Mouse (Mus musculus): ENCODE measurements around the gene Huwe1. TPM values are rescaled to one million over a fixed set of nuclear protein-coding genes. Genes with fewer than 3 reads are reported as not detected.

Gene Huwe1
- polyA plus RNA-seq, 1 experiment, result 102 TPM

DNA sequence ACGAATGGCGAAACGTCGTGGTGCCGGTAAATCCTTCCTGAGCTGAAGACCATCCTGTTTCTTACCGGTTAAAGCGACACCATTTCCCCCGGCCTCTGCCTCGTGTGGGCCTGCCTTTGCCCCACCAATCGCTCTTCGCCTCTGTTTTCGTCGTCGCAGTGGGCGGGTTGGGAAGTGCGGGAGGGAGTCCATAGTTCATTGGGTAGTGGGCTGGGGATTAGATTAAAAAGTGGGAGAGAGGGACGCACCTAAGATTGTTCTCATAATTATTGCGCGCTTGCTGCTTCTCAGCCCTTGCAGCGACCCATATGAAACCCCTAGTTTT, 3.1 kb downstream of the Huwe1 start:
- Histone ChIP-seq H3K27me3 (ENCODE audit: control insufficient read depth, insufficient read depth, low read length) (no peaks in the 10 kb centered on the region), H3K4me1 (ENCODE audit: control insufficient read depth, insufficient read depth, low read length) (no peaks in the 10 kb centered on the region), H3K27ac (ENCODE audit: insufficient read depth, low read length) (0 out of 2 replicates have a peak overlapping the region, but pooled peaks have one; percentile 63), H3K4me3 (replicated peaks; ENCODE audit: insufficient read depth, low read depth, low read length) (peak overlapping the region; percentile 96)
- TF ChIP-seq CTCF (IDR thresholded peaks at IDR 0.05; ENCODE audit: borderline replicate concordance, insufficient read depth, low read depth, low read length), result no peak
- no peak for TF ChIP-seq POLR2A (IDR thresholded peaks at IDR 0.05; ENCODE audit: borderline replicate concordance, insufficient read depth, low read length)
- 13% methylated on average over 20 of the region's 20 CpGs for WGBS
- DNase-seq, result peak in 1 of 2 experiments; percentile 49

DNA sequence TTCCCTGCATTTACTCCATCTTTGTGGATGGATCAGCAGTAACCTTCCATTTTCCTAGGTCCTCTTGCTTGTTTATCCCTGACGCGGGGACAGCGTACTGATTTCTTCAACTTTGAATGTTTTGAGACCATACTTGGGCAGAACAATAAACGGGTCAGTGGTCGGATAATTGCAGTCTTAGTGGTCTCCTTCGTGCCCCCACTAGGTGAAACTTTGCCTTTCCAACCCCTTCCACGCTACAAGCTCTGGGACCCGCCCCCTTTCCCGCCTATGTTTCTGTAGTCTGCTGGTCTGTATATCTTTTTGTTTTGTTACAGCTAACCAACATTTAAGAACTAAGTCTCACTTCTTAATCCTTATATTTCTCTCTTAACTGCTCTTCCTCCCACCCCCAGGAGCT, 3.8 kb downstream of the Huwe1 start:
- Histone ChIP-seq H3K27me3 (ENCODE audit: control insufficient read depth, insufficient read depth, low read length) (no peaks in the 10 kb centered on the region), H3K4me1 (ENCODE audit: control insufficient read depth, insufficient read depth, low read length) (no peaks in the 10 kb centered on the region), H3K4me3 (replicated peaks; ENCODE audit: insufficient read depth, low read depth, low read length) (peak overlapping the region; percentile 96), H3K27ac (ENCODE audit: insufficient read depth, low read length) (no peak overlapping the region)
- no peak for TF ChIP-seq CTCF (IDR thresholded peaks at IDR 0.05; ENCODE audit: borderline replicate concordance, insufficient read depth, low read depth, low read length)
- TF ChIP-seq POLR2A (IDR thresholded peaks at IDR 0.05; ENCODE audit: borderline replicate concordance, insufficient read depth, low read length), result no peak
- no peak for DNase-seq
- 4% methylated on average over 9 of the region's 9 CpGs for WGBS

DNA sequence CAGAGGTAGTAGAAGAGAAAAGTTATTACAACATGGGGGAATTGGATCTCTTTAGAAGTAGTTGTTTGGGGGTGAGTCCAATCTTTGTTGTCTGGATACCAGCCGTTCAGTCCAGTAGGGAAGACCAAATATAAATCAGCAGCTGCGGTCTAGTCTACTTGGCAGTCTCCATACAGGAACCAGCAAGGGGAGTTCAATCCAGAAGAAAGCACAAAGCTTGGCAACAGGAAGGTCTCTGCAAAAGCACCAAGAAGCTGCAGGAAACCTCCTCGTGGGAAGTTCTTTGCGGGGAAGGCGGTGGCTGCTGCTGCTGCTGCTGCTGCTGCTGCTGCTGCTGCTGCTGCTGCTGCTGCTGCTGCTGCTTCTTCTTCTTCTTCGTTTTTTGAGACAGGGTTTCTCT, 10.9 kb downstream of the Huwe1 start:
- H3K4me1 ChIP-seq (ENCODE audit: control insufficient read depth, insufficient read depth, low read length), result no peaks in the 10 kb centered on the region
- TF ChIP-seq CTCF (IDR thresholded peaks at IDR 0.05; ENCODE audit: borderline replicate concordance, insufficient read depth, low read depth, low read length), result no peak
- no peaks in the 10 kb centered on the region for H3K27me3 ChIP-seq (ENCODE audit: control insufficient read depth, insufficient read depth, low read length)
- H3K27ac ChIP-seq (ENCODE audit: insufficient read depth, low read length), result no peak overlapping the region
- no peak for DNase-seq
- H3K4me3 ChIP-seq (replicated peaks; ENCODE audit: insufficient read depth, low read depth, low read length), result no peak overlapping the region
- WGBS, result 14% methylated on average over 6 of the region's 6 CpGs

DNA sequence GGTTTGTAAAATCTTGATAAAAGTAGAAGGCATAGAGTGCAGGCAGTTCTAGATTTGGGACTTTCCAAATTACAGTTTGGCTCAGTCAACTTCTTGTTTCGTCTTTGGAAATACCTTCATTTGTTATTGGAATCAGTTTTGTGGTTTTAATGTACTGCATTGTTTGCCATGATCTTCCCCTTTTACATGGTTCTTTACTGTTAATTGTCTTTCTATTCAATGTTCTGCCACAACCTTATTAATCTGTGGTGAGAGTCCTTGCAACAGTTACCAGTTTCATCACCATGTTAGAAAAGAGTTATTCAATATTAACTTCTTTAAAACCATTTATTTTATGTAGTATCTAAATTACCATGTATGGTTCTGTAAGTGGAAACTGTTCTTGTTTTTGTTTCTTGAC, 13.0 kb downstream of the Huwe1 start:
- no peak for TF ChIP-seq CTCF (IDR thresholded peaks at IDR 0.05; ENCODE audit: borderline replicate concordance, insufficient read depth, low read depth, low read length)
- no peak for TF ChIP-seq POLR2A (IDR thresholded peaks at IDR 0.05; ENCODE audit: borderline replicate concordance, insufficient read depth, low read length)
- H3K4me3 ChIP-seq (replicated peaks; ENCODE audit: insufficient read depth, low read depth, low read length), result no peak overlapping the region
- no peak for DNase-seq
- H3K27me3 ChIP-seq (ENCODE audit: control insufficient read depth, insufficient read depth, low read length), result no peaks in the 10 kb centered on the region
- WGBS, result 81% methylated on average over 1 of the region's 1 CpGs
- no peak overlapping the region for H3K27ac ChIP-seq (ENCODE audit: insufficient read depth, low read length)
- H3K4me1 ChIP-seq (ENCODE audit: control insufficient read depth, insufficient read depth, low read length), result no peaks in the 10 kb centered on the region

DNA sequence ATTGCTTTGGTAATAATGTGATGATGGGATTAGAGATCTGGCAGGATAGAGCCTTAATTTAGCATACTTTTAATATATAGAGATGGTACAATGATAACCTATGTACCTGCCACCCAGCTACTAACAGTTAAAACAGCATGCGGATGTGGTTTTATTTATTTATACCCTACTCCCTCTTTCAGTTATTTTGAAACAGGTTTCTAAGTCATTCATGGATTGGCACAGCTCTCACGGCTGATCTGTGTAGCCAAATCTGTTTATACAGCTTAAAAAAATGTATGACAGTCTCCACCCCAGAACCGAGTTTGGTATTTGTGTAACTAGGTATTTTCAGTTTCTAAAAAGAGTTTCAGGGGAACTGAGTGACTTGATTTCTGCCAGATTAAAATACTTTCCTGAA, 17.1 kb downstream of the Huwe1 start:
- H3K4me3 ChIP-seq (replicated peaks; ENCODE audit: insufficient read depth, low read depth, low read length), result no peak overlapping the region
- 39% methylated on average over 3 of the region's 3 CpGs for WGBS
- no peaks in the 10 kb centered on the region for H3K27me3 ChIP-seq (ENCODE audit: control insufficient read depth, insufficient read depth, low read length)
- TF ChIP-seq POLR2A (IDR thresholded peaks at IDR 0.05; ENCODE audit: borderline replicate concordance, insufficient read depth, low read length), result no peak
- TF ChIP-seq CTCF (IDR thresholded peaks at IDR 0.05; ENCODE audit: borderline replicate concordance, insufficient read depth, low read depth, low read length), result no peak
- DNase-seq, result no peak
- H3K27ac ChIP-seq (ENCODE audit: insufficient read depth, low read length), result no peak overlapping the region
- H3K4me1 ChIP-seq (ENCODE audit: control insufficient read depth, insufficient read depth, low read length), result no peaks in the 10 kb centered on the region; the same call in 1 of the 2 replicates

DNA sequence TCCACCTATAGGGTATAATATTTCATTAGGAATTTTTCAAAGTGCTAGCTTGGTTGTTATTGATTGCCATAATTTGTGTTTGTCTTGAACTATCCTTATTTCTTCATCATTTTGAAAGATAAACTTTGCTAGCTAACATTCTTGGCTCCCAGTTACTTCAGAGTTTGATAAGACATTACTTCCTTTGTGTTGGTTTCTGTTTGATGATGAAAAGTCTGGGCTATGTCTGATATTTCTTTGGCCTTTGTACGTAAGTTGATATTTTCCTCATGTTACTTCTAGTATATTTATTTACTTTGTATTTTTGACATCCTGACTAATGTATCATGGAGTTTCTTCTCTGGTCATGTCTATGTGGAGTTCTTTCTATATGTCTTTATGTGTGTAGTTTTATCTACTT, 28.4 kb downstream of the Huwe1 start:
- H3K27ac ChIP-seq (ENCODE audit: insufficient read depth, low read length), result no peak overlapping the region
- WGBS, result 93% methylated on average over 1 of the region's 1 CpGs
- no peak for DNase-seq
- H3K4me3 ChIP-seq (replicated peaks; ENCODE audit: insufficient read depth, low read depth, low read length), result no peak overlapping the region
- no peaks in the 10 kb centered on the region for H3K4me1 ChIP-seq (ENCODE audit: control insufficient read depth, insufficient read depth, low read length)
- no peak for TF ChIP-seq CTCF (IDR thresholded peaks at IDR 0.05; ENCODE audit: borderline replicate concordance, insufficient read depth, low read depth, low read length)
- no peak for TF ChIP-seq POLR2A (IDR thresholded peaks at IDR 0.05; ENCODE audit: borderline replicate concordance, insufficient read depth, low read length)
- H3K27me3 ChIP-seq (ENCODE audit: control insufficient read depth, insufficient read depth, low read length), result no peaks in the 10 kb centered on the region

DNA sequence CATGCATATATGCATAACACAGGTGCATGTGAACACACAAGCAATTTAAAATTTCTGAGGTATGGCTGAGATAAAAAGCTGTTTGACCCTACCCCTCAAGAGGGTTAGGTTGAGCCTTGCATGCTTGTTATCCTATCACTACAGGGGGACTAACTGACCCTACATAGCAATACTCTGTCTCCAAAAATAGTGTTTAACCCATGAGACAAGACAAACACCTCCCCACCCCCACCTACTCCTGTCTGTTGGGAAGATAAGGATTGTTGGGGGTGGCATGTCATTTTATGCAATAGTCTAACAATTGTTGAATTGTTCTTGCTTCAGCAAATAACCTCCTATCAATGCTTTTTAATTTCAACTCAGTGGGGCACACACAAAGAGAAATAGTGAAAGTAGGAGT, 30.7 kb downstream of the Huwe1 start:
- Histone ChIP-seq H3K4me1 (ENCODE audit: control insufficient read depth, insufficient read depth, low read length) (no peaks in the 10 kb centered on the region), H3K27me3 (ENCODE audit: control insufficient read depth, insufficient read depth, low read length) (no peaks in the 10 kb centered on the region), H3K27ac (ENCODE audit: insufficient read depth, low read length) (no peak overlapping the region), H3K4me3 (replicated peaks; ENCODE audit: insufficient read depth, low read depth, low read length) (no peak overlapping the region)
- DNase-seq, result no peak
- TF ChIP-seq POLR2A (IDR thresholded peaks at IDR 0.05; ENCODE audit: borderline replicate concordance, insufficient read depth, low read length) (no peak), CTCF (IDR thresholded peaks at IDR 0.05; ENCODE audit: borderline replicate concordance, insufficient read depth, low read depth, low read length) (no peak)

DNA sequence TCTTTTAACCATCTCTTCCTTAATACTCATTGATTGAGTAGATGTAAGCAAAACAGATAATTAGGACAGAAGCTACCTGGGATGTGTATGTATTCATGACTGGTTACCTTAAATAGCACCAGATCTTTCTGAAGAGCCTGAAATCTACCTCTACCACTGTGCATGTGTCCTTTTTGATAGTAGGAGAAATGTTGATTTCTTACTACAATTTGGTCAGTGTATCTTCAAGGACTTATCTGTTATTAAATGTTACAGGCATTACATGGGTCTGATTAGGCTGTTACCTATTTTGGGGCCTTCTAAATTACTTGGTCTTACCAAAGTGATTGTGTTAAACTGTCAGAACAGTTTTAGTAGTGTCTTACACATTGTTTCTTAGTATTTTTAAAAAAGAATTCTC, 32.4 kb downstream of the Huwe1 start:
- no peak for DNase-seq
- TF ChIP-seq CTCF (IDR thresholded peaks at IDR 0.05; ENCODE audit: borderline replicate concordance, insufficient read depth, low read depth, low read length) (no peak), POLR2A (IDR thresholded peaks at IDR 0.05; ENCODE audit: borderline replicate concordance, insufficient read depth, low read length) (no peak)
- Histone ChIP-seq H3K27me3 (ENCODE audit: control insufficient read depth, insufficient read depth, low read length) (no peaks in the 10 kb centered on the region), H3K4me1 (ENCODE audit: control insufficient read depth, insufficient read depth, low read length) (no peaks in the 10 kb centered on the region), H3K27ac (ENCODE audit: insufficient read depth, low read length) (no peak overlapping the region), H3K4me3 (replicated peaks; ENCODE audit: insufficient read depth, low read depth, low read length) (no peak overlapping the region)

DNA sequence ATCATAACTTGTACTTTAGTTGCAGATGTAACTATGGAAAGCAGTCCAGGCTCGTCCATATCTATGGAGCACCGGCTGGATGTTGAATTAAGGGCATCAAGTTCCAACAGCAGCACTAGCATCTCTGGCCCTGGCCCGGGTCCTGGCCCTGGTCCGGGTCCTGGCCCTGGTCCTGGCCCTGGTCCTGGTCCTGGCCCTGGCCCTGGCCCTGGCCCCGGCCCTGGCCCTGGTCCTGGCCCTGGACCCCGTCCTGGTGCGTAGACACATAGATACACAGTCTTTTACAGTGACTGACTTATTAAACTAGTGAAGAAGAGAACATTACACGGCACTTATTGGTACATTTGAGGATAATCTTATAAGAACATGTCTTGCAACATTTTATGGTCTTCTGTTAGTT, 58.8 kb downstream of the Huwe1 start:
- WGBS, result 35% methylated on average over 8 of the region's 8 CpGs
- H3K4me1 ChIP-seq (ENCODE audit: control insufficient read depth, insufficient read depth, low read length), result no peaks in the 10 kb centered on the region
- DNase-seq, result peak; percentile 6 to 10
- no peaks in the 10 kb centered on the region for H3K27me3 ChIP-seq (ENCODE audit: control insufficient read depth, insufficient read depth, low read length)
- no peak overlapping the region for H3K4me3 ChIP-seq (replicated peaks; ENCODE audit: insufficient read depth, low read depth, low read length)
- no peak overlapping the region for H3K27ac ChIP-seq (ENCODE audit: insufficient read depth, low read length)
- TF ChIP-seq POLR2A (IDR thresholded peaks at IDR 0.05; ENCODE audit: borderline replicate concordance, insufficient read depth, low read length), result no peak
- TF ChIP-seq CTCF (IDR thresholded peaks at IDR 0.05; ENCODE audit: borderline replicate concordance, insufficient read depth, low read depth, low read length), result no peak
